Mouse (Mus musculus): ENCODE results near the gene Olfr1344.

DNA sequence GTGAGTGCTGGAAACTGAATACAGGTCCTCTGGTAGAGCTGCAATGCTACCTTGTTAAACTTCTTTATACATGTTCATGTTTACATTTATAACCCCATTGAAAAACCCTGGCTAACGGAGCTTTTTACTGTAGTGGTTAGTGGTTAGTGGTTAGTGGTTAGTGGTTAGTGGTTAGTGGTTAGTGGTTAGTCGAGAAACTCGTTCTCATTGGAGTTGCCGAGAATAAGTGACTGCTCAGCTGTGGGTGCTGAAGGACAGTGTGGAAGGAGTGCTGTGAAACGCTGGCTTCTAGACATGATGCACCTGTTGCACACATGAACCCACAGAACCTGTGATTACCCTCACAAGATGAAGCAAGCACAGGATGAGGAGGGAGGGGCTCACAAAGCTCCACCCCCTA, 9.3 kb downstream of the Olfr1344 start:
- TF ChIP-seq CTCF (IDR thresholded peaks at IDR 0.05; ENCODE audit: insufficient read depth, low read length), result no peak
- no peak for TF ChIP-seq POLR2A (IDR thresholded peaks at IDR 0.05; ENCODE audit: borderline replicate concordance, extremely low read depth, low read depth, low read length)

Measured in lung, adult 2 months (tissue).